Mouse (Mus musculus): ENCODE results near the gene Wwc1.

Gene Wwc1

GRCm38 (mm10) chr11:35973135-35973534 is 7.2 kb downstream of the Wwc1 start:
- no peak for DNase-seq (ENCODE audit: low spot score)

GRCm38 (mm10) chr11:35972270-35972931 is 7.9 kb downstream of the Wwc1 start:
- DNase-seq (ENCODE audit: low spot score), result no peak

GRCm38 (mm10) chr11:35970806-35971705 is 9.3 kb downstream of the Wwc1 start:
- no peak for DNase-seq (ENCODE audit: low spot score)

DNA sequence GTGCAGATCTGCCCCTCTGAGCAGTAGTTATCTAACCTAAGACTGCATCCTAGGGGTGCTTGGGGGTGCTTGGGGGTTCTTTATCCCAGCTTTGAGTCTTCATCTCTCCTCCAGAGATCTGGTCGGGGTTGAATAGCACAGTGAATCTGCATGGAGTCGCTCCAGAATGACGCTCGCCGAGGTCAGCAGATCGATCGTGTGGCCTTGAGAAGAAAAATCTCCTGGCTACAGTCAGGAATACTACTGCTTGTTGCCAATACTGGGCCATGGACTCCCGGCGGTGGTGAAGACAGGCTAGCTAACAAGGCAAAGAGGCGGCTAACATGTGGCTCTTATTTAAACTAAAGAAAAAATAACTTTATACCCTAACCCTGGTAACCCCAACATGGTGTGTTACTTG is 12.0 kb downstream of the Wwc1 start:
- no peak for DNase-seq (ENCODE audit: low spot score)

DNA sequence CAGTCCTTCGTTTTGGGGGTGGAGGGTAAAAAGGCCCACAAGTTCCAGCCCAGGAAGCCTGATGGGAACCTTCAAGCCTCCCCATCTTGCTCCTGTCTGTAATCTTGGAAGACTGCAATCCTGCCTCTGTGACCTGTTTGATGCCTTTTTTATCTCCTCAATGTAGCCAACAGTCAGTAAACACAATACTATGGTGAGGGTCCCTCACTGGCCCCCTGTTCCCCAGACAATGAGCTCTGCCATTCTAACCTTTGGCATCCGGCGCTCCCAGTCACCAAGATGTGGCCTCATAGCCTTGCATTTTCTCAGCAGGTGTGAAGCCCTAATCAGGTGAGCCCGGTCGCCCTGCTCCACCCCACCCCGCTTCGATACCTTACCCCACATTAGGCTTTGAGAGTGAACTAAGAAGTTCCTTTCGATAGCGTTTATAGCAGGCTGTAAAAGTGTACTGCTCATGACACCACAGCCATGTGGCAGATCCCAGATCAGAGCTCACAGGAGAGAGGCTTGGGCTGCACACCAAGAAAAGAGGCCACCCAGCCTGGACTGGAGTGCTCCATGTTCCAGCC is 16.3 kb downstream of the Wwc1 start:
- no peak for DNase-seq (ENCODE audit: low spot score)

DNA sequence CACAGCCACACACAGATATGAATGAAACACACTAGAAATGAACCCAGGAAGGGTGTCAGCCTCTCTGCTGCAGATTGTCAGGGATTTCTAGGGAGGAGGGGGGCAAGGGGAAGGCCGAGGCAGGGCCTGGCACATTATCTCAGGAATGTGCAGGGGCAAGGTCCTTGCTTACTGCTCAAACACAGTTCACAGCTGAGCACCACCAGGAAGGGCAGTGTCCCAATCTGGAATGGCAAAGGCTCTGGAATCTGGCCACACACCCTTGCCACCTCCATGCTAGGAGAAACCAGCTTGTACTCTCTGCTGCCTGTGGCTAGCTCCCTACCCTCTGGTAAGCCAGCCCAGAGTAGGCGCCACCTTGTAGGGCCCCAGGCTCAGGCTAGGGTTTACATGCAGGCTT is 16.8 kb downstream of the Wwc1 start:
- no peak for DNase-seq (ENCODE audit: low spot score)

DNA sequence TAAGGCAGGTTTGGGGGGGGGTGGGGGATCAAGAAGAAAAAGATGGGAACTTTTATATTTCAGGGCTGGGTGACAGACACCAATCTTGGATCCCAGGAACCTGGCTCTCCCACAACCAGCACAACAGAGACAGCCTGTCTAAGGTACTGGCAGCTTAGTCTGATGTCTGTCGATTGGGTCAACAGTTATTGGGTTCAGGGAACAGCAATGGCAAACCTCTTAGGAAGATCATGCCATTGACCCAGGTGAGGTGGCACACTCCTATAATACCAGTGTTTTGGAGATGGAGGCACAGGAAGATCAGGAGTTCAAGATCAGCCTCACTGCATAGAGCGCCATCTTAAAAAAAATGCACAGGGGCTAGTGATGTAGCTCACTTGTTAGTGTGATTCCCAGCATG is 17.9 kb downstream of the Wwc1 start:
- no peak for DNase-seq (ENCODE audit: low spot score)

DNA sequence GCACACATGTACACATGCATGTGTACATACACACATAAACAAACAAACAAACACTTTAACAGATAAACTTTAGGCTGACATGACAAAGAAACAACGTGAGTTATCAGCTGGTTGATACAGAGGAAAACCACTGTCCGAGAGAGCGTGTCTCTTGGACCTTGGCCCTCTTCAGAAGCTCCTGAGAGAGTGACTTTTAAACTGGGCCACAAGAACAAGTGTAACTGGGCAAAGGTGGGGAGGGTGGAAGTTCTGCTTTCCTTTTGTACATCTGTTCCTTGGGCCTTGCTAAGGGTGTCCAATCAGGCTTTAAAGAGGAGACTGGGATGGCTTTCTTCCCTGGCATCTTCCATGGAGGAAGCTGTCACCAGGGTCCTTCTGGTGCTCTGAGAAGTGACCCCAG is 21.1 kb downstream of the Wwc1 start:
- no peak for DNase-seq (ENCODE audit: low spot score)

GRCm38 (mm10) chr11:35955572-35955971 is 24.8 kb downstream of the Wwc1 start:
- no peak for DNase-seq (ENCODE audit: low spot score)

DNA sequence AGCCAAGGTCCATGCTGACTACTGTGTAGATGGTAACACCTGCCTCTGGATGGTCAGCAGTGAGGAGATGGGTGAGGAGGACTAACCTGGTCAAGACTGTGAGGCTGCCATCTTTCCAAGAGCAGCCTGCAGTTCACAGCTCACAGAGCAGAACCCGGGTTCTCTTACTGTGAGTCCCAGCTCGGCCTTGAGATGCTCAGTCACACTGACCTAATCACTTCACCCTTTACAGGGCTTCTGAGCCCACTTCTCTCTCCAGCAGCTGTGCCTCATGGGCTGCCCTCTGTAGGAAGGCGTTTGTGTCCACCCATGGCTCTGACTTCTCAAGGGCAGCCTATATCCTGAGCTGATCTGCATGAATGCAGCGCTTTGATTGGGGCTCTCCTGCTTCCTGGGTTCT is 27.1 kb downstream of the Wwc1 start:
- no peak for DNase-seq (ENCODE audit: low spot score)

DNA sequence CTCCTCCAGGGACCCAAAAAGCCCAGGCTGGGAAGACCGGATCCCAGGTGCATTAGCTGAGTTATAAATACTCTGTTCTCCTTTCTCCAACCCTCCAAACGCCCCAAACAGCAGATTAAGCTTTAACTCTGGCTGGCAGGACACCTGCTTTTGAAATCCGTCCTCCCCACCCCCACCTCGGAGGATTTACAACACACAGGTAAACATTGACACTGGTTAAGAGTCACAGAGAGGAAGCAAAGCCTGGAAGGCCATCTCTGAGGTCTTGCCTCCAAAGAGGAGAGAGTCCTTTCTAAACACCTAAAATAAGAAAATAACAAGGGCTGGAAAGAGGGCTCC is 28.6 kb downstream of the Wwc1 start:
- DNase-seq (ENCODE audit: low spot score), result no peak

DNA sequence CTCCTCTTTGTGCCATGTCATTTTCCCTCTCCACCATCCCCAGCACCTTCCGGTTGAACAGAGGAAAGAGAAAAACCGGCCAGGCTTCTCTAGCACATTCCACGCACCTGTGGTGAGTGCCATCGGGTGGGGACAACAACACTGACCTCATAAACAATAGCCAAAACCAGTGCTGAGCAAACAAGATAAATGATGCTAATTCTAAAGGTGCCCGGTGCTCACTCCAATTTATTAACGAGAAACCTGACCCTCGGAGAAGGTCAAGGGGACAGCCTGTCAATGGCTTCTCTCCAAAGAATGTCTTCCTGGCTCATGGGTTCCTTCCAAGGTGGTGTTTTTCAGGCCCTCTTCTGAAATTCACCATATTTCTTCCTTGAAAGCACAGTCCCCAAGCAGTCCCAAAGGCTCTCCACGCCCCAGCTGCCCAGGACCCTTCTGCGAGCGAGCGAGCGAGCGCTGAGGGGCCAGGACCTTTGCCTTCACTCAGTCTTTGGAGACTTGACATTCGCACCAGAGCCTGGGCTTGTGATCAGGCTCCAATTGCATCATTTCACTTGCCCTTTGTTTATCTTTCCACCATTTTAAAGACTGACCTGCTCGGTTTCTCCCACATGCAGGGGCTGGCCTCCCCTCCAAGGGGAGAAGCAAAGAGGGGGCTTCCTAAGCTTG is 29.1 kb downstream of the Wwc1 start:
- no peak for DNase-seq (ENCODE audit: low spot score)

GRCm38 (mm10) chr11:35950466-35950865 is 29.9 kb downstream of the Wwc1 start:
- DNase-seq (ENCODE audit: low spot score), result no peak

GRCm38 (mm10) chr11:35950011-35950410 is 30.3 kb downstream of the Wwc1 start:
- no peak for DNase-seq (ENCODE audit: low spot score)

GRCm38 (mm10) chr11:35948457-35948881 is 31.9 kb downstream of the Wwc1 start:
- DNase-seq (ENCODE audit: low spot score), result no peak

DNA sequence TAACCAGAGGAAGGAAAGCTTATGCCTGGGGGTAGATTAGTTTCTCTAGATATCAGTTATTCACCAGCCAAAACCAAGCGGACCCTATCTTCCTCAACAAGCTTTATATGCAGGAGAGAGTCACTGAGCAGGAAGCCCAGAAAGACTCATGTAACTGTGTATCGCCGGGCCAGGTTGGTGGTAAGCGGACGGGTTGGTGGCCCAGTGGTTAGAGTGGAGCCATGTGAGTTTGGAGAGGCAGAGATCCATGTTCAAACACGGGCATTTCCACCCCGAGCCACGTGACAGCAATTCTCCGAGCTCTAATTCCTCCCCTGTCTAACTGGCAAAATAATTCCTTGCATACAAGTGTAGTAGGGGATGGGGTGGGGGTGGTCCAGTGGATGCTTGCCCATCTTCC is 32.4 kb downstream of the Wwc1 start:
- no peak for DNase-seq (ENCODE audit: low spot score)

DNA sequence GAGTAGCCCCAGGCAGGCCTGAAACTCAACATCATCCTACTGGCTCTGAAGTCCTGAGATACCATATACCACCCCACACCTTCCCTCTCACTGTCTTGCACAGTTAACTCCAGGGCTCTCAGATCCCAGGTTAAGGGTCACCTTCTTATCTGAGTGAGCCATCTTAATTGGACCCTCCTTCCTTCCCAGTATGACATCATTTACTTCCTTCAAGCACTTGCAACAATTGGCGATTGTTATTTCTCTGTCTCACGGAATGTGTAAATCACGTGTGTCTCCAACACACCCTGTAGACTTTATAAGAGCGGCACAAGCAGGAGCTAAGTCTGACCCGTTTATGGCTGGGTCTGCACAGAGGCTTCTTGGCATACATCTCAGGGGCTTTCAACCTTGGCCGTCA is 35.1 kb downstream of the Wwc1 start:
- no peak for DNase-seq (ENCODE audit: low spot score)

- DNase-seq (ENCODE audit: low spot score), result peak; percentile 36
Measured at GRCm38 (mm10) chr11:35941641-35942040, 38.7 kb downstream of the Wwc1 start.

GRCm38 (mm10) chr11:35941064-35941463 is 39.3 kb downstream of the Wwc1 start:
- no peak for DNase-seq (ENCODE audit: low spot score)

DNA sequence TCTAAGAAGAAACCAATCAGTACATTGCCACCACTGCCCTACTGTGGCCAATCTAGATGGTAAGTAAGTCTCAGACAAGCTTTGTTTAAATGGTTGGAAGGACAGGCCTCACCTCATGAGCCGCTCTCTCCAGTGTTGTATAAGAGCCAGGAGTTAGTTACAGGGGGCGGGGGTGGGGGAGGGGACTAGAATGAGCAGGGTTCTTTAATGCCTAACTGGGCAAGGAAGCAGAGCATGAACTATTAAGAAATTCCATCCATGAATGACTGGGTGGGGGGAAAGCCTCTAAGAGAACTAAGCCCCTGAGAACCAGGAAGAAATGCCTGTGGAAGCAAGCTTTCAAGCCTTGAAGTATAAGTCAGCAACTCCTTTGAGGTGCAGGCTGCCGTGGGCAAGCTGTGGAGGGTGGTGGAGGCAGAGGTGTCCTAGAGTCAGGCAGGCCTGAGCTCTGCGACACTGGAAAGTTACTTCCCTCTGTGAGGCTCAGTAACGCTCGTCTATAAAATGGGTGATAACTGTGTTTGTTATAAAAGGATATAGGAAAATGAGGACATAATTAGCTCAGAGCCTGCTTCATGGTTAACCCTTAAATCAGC is 41.4 kb downstream of the Wwc1 start:
- no peak for DNase-seq (ENCODE audit: low spot score)

- DNase-seq (ENCODE audit: low spot score), result no peak
Measured at GRCm38 (mm10) chr11:35935645-35936044, 44.7 kb downstream of the Wwc1 start.

- no peak for DNase-seq (ENCODE audit: low spot score)
Measured at GRCm38 (mm10) chr11:35935133-35935532, 45.2 kb downstream of the Wwc1 start.

Data from MN1 (cell line).